Mouse (Mus musculus) heart, adult 2 months (tissue): ENCODE data around the gene Ttc33.

Experiments used
- CTCF ChIP-seq: fragments of 200-600 bp; IDR thresholded peaks from 2 replicates; pipeline ENCODE4 v1.8.1; 2022; ENCODE audit warnings: antibody characterized with exemption, mild to moderate bottlenecking, moderate library complexity
- EP300 ChIP-seq: fragments of 200-500 bp; IDR thresholded peaks from 2 replicates; pipeline ENCODE4 v1.6.1; 2011; ENCODE audit warnings: low read depth, low read length, control low read depth; ENCODE audit not compliant: insufficient read depth
- POLR2A ChIP-seq: fragments of 200-500 bp; IDR thresholded peaks from 2 replicates; pipeline ENCODE4 v1.6.1; 2011; ENCODE audit warnings: mild to moderate bottlenecking, low read depth, low read length, control low read depth; ENCODE audit not compliant: insufficient read depth

DNA sequence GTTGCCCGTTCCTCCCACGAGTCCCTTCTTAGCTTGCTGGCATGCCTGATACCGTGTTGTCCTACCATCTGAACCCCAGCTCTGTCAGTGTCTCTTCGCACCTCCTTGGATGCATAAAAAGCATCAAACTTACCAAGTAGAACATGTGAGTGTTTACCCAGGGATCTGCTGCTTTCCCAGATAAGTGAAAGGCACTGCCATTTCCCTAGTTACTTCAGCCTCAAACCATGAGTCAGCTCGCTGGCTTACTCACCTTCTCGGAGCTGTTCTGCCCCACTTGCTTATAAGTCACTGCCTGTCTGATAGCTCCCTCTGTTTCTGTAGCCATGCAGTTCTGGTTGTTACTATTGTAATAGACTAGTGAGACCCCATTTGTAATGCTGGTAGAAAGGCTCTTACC lies 9.1 kb downstream of the Ttc33 start:
- no peak for TF ChIP-seq CTCF
- TF ChIP-seq POLR2A, result no peak
- TF ChIP-seq EP300, result no peak
